Mouse (Mus musculus) midbrain, postnatal 0 days (tissue): ENCODE results near the gene Trmt10c. TPM values are rescaled to one million over a fixed set of nuclear protein-coding genes. Genes with fewer than 3 reads are reported as not detected.

Experiments
- ATAC-seq: fragments of 200-750 bp; cut with Nextera tagmentation; 2 replicates; pipeline ENCODE4 v1.8.0; 2017; ENCODE audit warnings: moderate number of reproducible peaks, mild to moderate bottlenecking, moderate TSS enrichment, moderate library complexity; ENCODE audit not compliant: low FRiP score
- DNase-seq: peaks from one replicate; pipeline ENCODE4 v3.0.0-alpha.2; 2015; ENCODE audit warnings: low spot score
- H3K27ac ChIP-seq: fragments of 300-500 bp; sonication (generic); 2 replicates; pipeline ENCODE4 v1.5.1; 2014; ENCODE audit warnings: low read depth, mild to moderate bottlenecking, low read length, mixed read lengths
- H3K27me3 ChIP-seq: fragments of 300-500 bp; sonication (generic); 2 replicates; pipeline ENCODE4 v1.6.1; 2014; ENCODE audit warnings: low read length, control low read depth, mixed read lengths; ENCODE audit not compliant: insufficient read depth
- H3K36me3 ChIP-seq: fragments of 300-500 bp; sonication (generic); 2 replicates; pipeline ENCODE4 v1.6.1; 2014; ENCODE audit warnings: low read length, control low read depth, mixed read lengths; ENCODE audit not compliant: insufficient read depth
- H3K4me1 ChIP-seq: fragments of 300-500 bp; sonication (generic); 2 replicates; pipeline ENCODE4 v1.6.1; 2014; ENCODE audit warnings: mild to moderate bottlenecking, control low read depth, antibody characterized with exemption, low read length, mixed read lengths; ENCODE audit not compliant: insufficient read depth
- H3K4me2 ChIP-seq: fragments of 300-500 bp; sonication (generic); 2 replicates; pipeline ENCODE4 v1.6.1; 2014; ENCODE audit warnings: low read depth, mild to moderate bottlenecking, low read length, mixed read lengths; ENCODE audit not compliant: poor library complexity, severe bottlenecking
- H3K4me3 ChIP-seq: fragments of 300-500 bp; sonication (generic); 2 replicates; pipeline ENCODE4 v1.5.1; 2014; ENCODE audit warnings: low read depth, mild to moderate bottlenecking, low read length, moderate library complexity
- H3K9ac ChIP-seq: fragments of 300-500 bp; sonication (generic); replicated peaks from 2 replicates; pipeline ENCODE4 v1.6.1; 2014; ENCODE audit warnings: mild to moderate bottlenecking, low read length, moderate library complexity, mixed read lengths; ENCODE audit not compliant: poor library complexity, severe bottlenecking
- H3K9me3 ChIP-seq: fragments of 300-500 bp; sonication (generic); 2 replicates; pipeline ENCODE4 v1.6.1; 2016; ENCODE audit warnings: low read length, control low read depth
- CTCF ChIP-seq: IDR thresholded peaks from 2 replicates; pipeline ENCODE4 v1.5.1; 2016; ENCODE audit warnings: antibody characterized with exemption, mild to moderate bottlenecking
- WGBS: fragments of 180-500 bp; shearing (Covaris S2); extraction: QIAGEN DNeasy Blood & Tissue Kit; methylation state at CpG from one replicate; pipeline ENCODE4 v1.1.7; 2014; 5-methylcytosine and 5-hydroxymethylcytosine counted together
- polyA plus RNA-seq: library from polyadenylated mRNA; unstranded; fragments of >200 nt; fragmentation: Nextera tagmentation; extraction: Ambion mirVana; gene quantifications from 2 replicates; pipeline ENCODE4 v1.2.1, GENCODE M21; 2015
- total RNA-seq: library from RNA; depleted of rRNA; stranded (reverse); fragments of >200 nt; gene quantifications from 2 replicates; pipeline ENCODE4 v1.2.3, GENCODE M21; 2014; rRNA removed

Trmt10c gene
- 10.1 and 12.6 TPM in 2 replicates for total RNA-seq
- polyA plus RNA-seq: 13.4 and 15.0 TPM in 2 replicates

DNA sequence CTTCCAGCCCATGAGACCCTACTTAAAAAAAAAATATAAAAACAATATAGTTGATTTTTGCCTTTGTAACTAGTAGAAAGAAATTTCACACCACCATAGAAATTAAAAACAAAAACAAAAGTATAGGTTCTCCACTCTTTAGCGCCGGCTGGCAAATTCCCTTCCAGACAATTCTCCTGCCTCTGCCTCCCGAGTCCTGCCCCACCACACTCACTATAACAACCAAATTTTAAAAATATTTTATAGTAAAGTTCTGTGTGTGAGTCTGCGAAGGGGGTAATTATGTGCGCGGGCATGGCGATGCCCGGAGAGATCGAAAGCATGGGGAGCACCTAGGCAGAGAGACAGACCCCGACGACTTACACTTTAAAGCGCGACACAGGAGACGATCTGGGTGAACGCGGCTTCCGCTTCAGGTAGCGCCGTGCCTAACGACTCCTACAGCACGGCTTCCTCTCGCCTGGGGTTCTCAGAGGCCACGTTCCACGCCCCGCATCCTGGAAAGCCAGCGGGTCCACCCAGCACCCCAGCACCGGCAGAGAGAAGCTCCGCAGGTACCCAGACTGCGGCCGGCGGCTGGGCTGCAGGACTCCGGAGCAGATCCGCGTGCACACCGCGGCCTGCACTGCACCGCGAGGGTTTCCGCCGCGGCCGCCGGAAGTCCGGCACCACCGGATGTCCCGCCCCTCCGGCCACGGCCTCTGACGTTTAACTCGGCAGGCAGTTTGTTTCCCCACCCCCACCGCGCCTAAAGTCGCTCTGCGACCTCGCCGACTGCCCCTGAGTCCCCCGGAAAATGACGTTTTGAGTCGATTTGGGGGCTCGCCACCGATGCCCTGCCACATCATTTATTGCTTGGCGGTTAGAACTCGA lies at the start of gene Trmt10c:
TSS of gene Trmt10c (minus strand) at position 682 of the 873 bp plus-strand sequence.
- DNase-seq: peak; percentile 95
- no peak for TF ChIP-seq CTCF
- H3K9ac ChIP-seq: peak within 1 kb of the TSS; percentile 64
- H3K4me3 ChIP-seq: peak within 1 kb of the TSS; percentile 63
- no peaks in the 10 kb centered on the region for H3K9me3 ChIP-seq
- H3K4me1 ChIP-seq: no peaks in the 10 kb centered on the region
- H3K36me3 ChIP-seq: peaks cover 11% of the 10 kb centered on the region
- peak within 1 kb of the TSS; percentile 43 for H3K4me2 ChIP-seq
- no peaks in the 10 kb centered on the region for H3K27me3 ChIP-seq
- 1% methylated on average over 61 of the region's 63 CpGs for WGBS
- H3K27ac ChIP-seq: peak within 1 kb of the TSS; percentile 86
- peak; percentile 100 for ATAC-seq

- no peak overlapping the region for H3K27ac ChIP-seq
- no peak for DNase-seq
- WGBS: 92% methylated on average over 2 of the region's 2 CpGs
- no peaks in the 10 kb centered on the region for H3K9me3 ChIP-seq
- H3K36me3 ChIP-seq: 0 out of 2 replicates have a peak, but pooled peaks cover 3% of the 10 kb centered on the region
- TF ChIP-seq CTCF: no peak
- H3K4me1 ChIP-seq: no peaks in the 10 kb centered on the region
- no peaks in the 10 kb centered on the region for H3K27me3 ChIP-seq
- no peak overlapping the region for H3K9ac ChIP-seq
- ATAC-seq: no peak
- H3K4me2 ChIP-seq: no peak overlapping the region
- no peak overlapping the region for H3K4me3 ChIP-seq
These were observed 48.7 kb upstream of the Trmt10c start for GRCm38 (mm10) chr16:56086336-56086735.

- Histone ChIP-seq H3K4me2 (no peak overlapping the region), H3K27ac (no peak overlapping the region), H3K4me1 (peaks cover under 1% of the 10 kb centered on the region; the same call in 1 of the 2 replicates), H3K4me3 (no peak overlapping the region), H3K27me3 (no peaks in the 10 kb centered on the region), H3K9me3 (no peaks in the 10 kb centered on the region), H3K36me3 (no peaks in the 10 kb centered on the region), H3K9ac (no peak overlapping the region)
- no peak for ATAC-seq
- no peak for DNase-seq
- 79% methylated on average over 4 of the region's 4 CpGs for WGBS
- no peak for TF ChIP-seq CTCF
These were observed 44.1 kb upstream of the Trmt10c start for GRCm38 (mm10) chr16:56081691-56082090.

DNA sequence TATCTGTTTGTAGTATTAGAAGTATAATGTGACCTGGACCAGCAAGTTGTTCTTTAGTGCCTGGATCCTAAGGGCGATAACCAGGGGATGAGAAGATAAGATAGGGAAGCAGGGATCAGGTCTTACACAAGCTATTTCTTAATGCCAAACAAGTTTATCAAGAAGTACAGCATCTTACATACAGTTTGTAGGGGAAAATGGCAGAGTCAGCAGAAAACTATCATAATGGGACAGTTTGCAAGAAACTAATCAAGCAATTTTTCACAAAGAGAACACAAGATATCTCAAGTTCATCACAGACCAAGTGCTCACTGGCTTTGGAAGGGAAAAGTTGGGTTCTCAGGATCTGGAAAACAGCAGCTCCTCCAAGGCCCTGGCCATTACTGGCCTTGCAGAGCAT lies 41.8 kb upstream of the Trmt10c start:
- Histone ChIP-seq H3K27me3 (no peaks in the 10 kb centered on the region), H3K9ac (no peak overlapping the region), H3K27ac (no peak overlapping the region), H3K4me2 (no peak overlapping the region), H3K36me3 (no peaks in the 10 kb centered on the region), H3K4me1 (peaks cover 5% of the 10 kb centered on the region; the same call in 1 of the 2 replicates), H3K4me3 (no peak overlapping the region), H3K9me3 (no peaks in the 10 kb centered on the region)
- no peak for TF ChIP-seq CTCF
- ATAC-seq (no peak), DNase-seq (no peak)
- 89% methylated on average over 1 of the region's 1 CpGs for WGBS

DNA sequence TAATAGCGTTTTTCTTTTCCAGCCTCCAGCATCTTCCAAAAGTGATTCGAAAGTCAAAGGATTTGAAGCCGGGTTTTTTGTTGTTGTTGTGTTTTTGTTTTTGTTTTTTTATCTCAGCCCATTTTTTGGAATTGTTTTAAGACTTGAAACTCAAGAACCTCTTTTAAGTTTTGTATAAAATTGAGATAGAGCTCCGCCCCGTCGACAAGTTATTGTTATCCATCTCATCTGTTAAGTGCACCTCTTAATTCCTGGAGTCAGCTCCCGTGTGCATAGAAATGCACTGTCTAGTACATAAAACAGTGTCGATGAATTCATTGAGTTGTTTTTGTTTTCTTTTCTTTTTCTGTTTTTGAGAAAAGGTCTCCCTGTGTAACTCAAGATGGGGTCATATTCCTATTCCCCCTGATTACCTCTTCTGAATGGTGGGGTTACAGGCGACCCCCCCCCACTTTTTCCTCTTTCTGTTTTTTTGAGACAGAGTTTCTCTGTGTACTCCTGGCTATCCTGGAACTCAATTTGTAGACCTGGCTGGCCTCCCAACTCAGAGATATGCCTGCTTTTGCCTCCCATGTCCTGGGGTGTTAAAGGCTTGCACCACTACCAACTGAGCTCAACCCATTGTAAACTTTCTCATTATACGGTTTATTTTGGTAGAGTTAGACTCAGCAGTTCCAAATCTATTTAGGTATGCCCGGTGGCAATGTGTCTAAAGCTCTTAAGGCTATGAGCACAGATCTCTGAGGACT lies 38.7 kb upstream of the Trmt10c start:
- Histone ChIP-seq H3K27me3 (no peaks in the 10 kb centered on the region), H3K4me2 (peak overlapping the region; percentile 53), H3K36me3 (no peaks in the 10 kb centered on the region), H3K4me3 (peak overlapping the region; percentile 71), H3K27ac (peak overlapping the region; percentile 88), H3K9me3 (no peaks in the 10 kb centered on the region), H3K4me1 (peaks cover 5% of the 10 kb centered on the region; the same call in 1 of the 2 replicates), H3K9ac (peak overlapping the region; percentile 78)
- DNase-seq (peak; percentile 3), ATAC-seq (no peak)
- no peak for TF ChIP-seq CTCF
- WGBS: 5% methylated on average over 11 of the region's 11 CpGs
